Mouse (Mus musculus) megakaryocyte, adult 5-6 weeks (primary cell): ENCODE measurements around the gene Bpgm. TPM values are rescaled to one million over a fixed set of nuclear protein-coding genes. Genes with fewer than 3 reads are reported as not detected.

Source experiments
- ATAC-seq: 2 replicates; pipeline ENCODE4 v1.8.0; 2016; ENCODE audit warnings: mild to moderate bottlenecking, inconsistent platforms; ENCODE audit not compliant: poor library complexity, severe bottlenecking
- total RNA-seq, 2 experiments: library from RNA; stranded (forward) in 1 of 2; stranded (reverse) in 1 of 2; fragments of 153-499, 151-499 nt in 1 of 2; fragments of 221-1000, 200-1000 nt in 1 of 2; gene quantifications; 2 replicates each; pipeline versions ENCODE4 v1.2.3 to v1.2.4; 2015 to 2017

Gene Bpgm
- total RNA-seq (2015), result 2.4 and 4.1 TPM in 2 replicates
- 10.8 and 12.4 TPM in 2 replicates for total RNA-seq (2017)

- ATAC-seq, result peak; percentile 96
Measured at GRCm38 (mm10) chr6:34475974-34476794, at the start of gene Bpgm. Gene Bpgm (plus strand): TSS chr6:34476207.

- ATAC-seq, result no peak
Measured at GRCm38 (mm10) chr6:34439006-34439405, 37.0 kb upstream of the Bpgm start.

- ATAC-seq, result no peak
Measured at GRCm38 (mm10) chr6:34441556-34442257, 34.3 kb upstream of the Bpgm start.

GRCm38 (mm10) chr6:34443791-34444190 is 32.2 kb upstream of the Bpgm start:
- ATAC-seq, result no peak

- peak; percentile 81 for ATAC-seq
Measured at GRCm38 (mm10) chr6:34447961-34448360, 28.0 kb upstream of the Bpgm start.

GRCm38 (mm10) chr6:34448696-34449095 is 27.3 kb upstream of the Bpgm start:
- no peak for ATAC-seq

- ATAC-seq, result no peak
Measured at GRCm38 (mm10) chr6:34452963-34453770, 22.8 kb upstream of the Bpgm start.

- ATAC-seq, result no peak
Measured at GRCm38 (mm10) chr6:34459456-34459855, 16.6 kb upstream of the Bpgm start.

- no peak for ATAC-seq
Measured at GRCm38 (mm10) chr6:34460651-34461050, 15.4 kb upstream of the Bpgm start.

- no peak for ATAC-seq
Measured at GRCm38 (mm10) chr6:34463582-34463981, 12.4 kb upstream of the Bpgm start.

- no peak for ATAC-seq
Measured at GRCm38 (mm10) chr6:34471434-34472110, 4.4 kb upstream of the Bpgm start.

- no peak for ATAC-seq
Measured at GRCm38 (mm10) chr6:34473346-34473745, 2.7 kb upstream of the Bpgm start.

GRCm38 (mm10) chr6:34474031-34474430 is 2.0 kb upstream of the Bpgm start:
- ATAC-seq, result no peak

- no peak for ATAC-seq
Measured at GRCm38 (mm10) chr6:34475391-34475790, 616 bp upstream of the Bpgm start.

GRCm38 (mm10) chr6:34478036-34478435 is 2.0 kb downstream of the Bpgm start:
- no peak for ATAC-seq

GRCm38 (mm10) chr6:34478677-34479360 is 2.8 kb downstream of the Bpgm start:
- no peak for ATAC-seq

GRCm38 (mm10) chr6:34479531-34479930 is 3.5 kb downstream of the Bpgm start:
- no peak for ATAC-seq

GRCm38 (mm10) chr6:34480749-34481148 is 4.7 kb downstream of the Bpgm start:
- ATAC-seq, result no peak

GRCm38 (mm10) chr6:34481349-34481748 is 5.3 kb downstream of the Bpgm start:
- ATAC-seq, result peak; percentile 44

GRCm38 (mm10) chr6:34482842-34483241 is 6.8 kb downstream of the Bpgm start:
- ATAC-seq, result no peak
